Mouse (Mus musculus): ENCODE measurements around the gene Abhd17a.

The Abhd17a gene

GRCm38 (mm10) chr10:80589879-80590854 is at the start of gene Abhd17a:
Gene Abhd17a, minus strand, starts transcription at chr10:80590341.
- peak; percentile 92 to 95 for DNase-seq

GRCm38 (mm10) chr10:80635345-80635744 is 45.2 kb upstream of the Abhd17a start:
- DNase-seq = no peak

- DNase-seq = no peak
Measured at GRCm38 (mm10) chr10:80628925-80629324, 38.8 kb upstream of the Abhd17a start.

GRCm38 (mm10) chr10:80627685-80628084 is 37.5 kb upstream of the Abhd17a start:
- no peak for DNase-seq

GRCm38 (mm10) chr10:80625764-80626163 is 35.6 kb upstream of the Abhd17a start:
- DNase-seq = no peak

- peak; percentile 82 to 89 for DNase-seq
Measured at GRCm38 (mm10) chr10:80623457-80624191, 33.5 kb upstream of the Abhd17a start.

GRCm38 (mm10) chr10:80622661-80623456 is 32.7 kb upstream of the Abhd17a start, which contains the start of gene Csnk1g2:
Gene Csnk1g2, plus strand, starts transcription at chr10:80622838.
- DNase-seq = peak; percentile 78 to 87

- DNase-seq = peak; percentile 98 to 99
Measured at GRCm38 (mm10) chr10:80621940-80622660, 32.0 kb upstream of the Abhd17a start.

GRCm38 (mm10) chr10:80621690-80621939 is 31.5 kb upstream of the Abhd17a start:
- no peak for DNase-seq

GRCm38 (mm10) chr10:80620796-80621689 is 30.9 kb upstream of the Abhd17a start:
- DNase-seq = no peak

GRCm38 (mm10) chr10:80620365-80620764 is 30.2 kb upstream of the Abhd17a start:
- DNase-seq = no peak

GRCm38 (mm10) chr10:80619465-80620244 is 29.5 kb upstream of the Abhd17a start:
- no peak for DNase-seq

- peak; percentile 72 to 87 for DNase-seq
Measured at GRCm38 (mm10) chr10:80618181-80618580, 28.0 kb upstream of the Abhd17a start.

GRCm38 (mm10) chr10:80614351-80614750 is 24.2 kb upstream of the Abhd17a start:
- peak; percentile 44 to 60 for DNase-seq

- DNase-seq = no peak
Measured at GRCm38 (mm10) chr10:80613821-80614220, 23.7 kb upstream of the Abhd17a start.

GRCm38 (mm10) chr10:80611905-80612304 is 21.8 kb upstream of the Abhd17a start:
- no peak for DNase-seq

- peak; percentile 81 to 85 for DNase-seq
Measured at GRCm38 (mm10) chr10:80611024-80611423, 20.9 kb upstream of the Abhd17a start.

- DNase-seq = no peak
Measured at GRCm38 (mm10) chr10:80610116-80610785, 20.1 kb upstream of the Abhd17a start.

GRCm38 (mm10) chr10:80609269-80609924 is 19.3 kb upstream of the Abhd17a start:
- DNase-seq = peak in 1 of 2 experiments; percentile 13
